Mouse (Mus musculus): ENCODE data around the gene Unc13d.
A peak's percentile ranks its signal among the peaks of the same experiment; 100 is the strongest.

- TF ChIP-seq CTCF (conservative IDR thresholded peaks at IDR 0.05; ENCODE audit: insufficient read depth, insufficient read length, low read depth, low read length), result 0 out of 2 replicates have a peak, but pooled peaks have one; percentile 24
- no peak for TF ChIP-seq POLR2A (IDR thresholded peaks at IDR 0.05; ENCODE audit: low read depth, low read length)
These were observed 40.1 kb upstream of the Unc13d start for GRCm38 (mm10) chr11:116117819-116118218.
